Mouse (Mus musculus) forebrain, embryonic 13.5 days (tissue): ENCODE results near the gene Vsir. TPM values are rescaled to one million over a fixed set of nuclear protein-coding genes. Genes with fewer than 3 reads are reported as not detected.

Experiments
- ATAC-seq: fragments of 200-750 bp; cut with Nextera tagmentation; 2 replicates; pipeline ENCODE4 v1.8.0; 2017
- H3K27ac ChIP-seq: fragments of 300-500 bp; sonication (generic); 2 replicates; pipeline ENCODE4 v1.5.1; 2015; ENCODE audit warnings: inconsistent platforms, mild to moderate bottlenecking, moderate library complexity
- H3K27me3 ChIP-seq: fragments of 300-500 bp; sonication (generic); 2 replicates; pipeline ENCODE4 v1.6.1; 2015; ENCODE audit warnings: mild to moderate bottlenecking, inconsistent platforms
- H3K36me3 ChIP-seq: fragments of 300-500 bp; sonication (generic); 2 replicates; pipeline ENCODE4 v1.6.1; 2015; ENCODE audit warnings: mild to moderate bottlenecking, inconsistent platforms; ENCODE audit not compliant: poor library complexity, severe bottlenecking
- H3K4me1 ChIP-seq: fragments of 300-500 bp; sonication (generic); 2 replicates; pipeline ENCODE4 v1.6.1; 2015; ENCODE audit warnings: inconsistent platforms
- H3K4me2 ChIP-seq: fragments of 300-500 bp; sonication (generic); 2 replicates; pipeline ENCODE4 v1.6.1; 2015; ENCODE audit warnings: inconsistent platforms, mild to moderate bottlenecking, moderate library complexity
- H3K4me3 ChIP-seq: fragments of 300-500 bp; sonication (generic); 2 replicates; pipeline ENCODE4 v1.5.1; 2015; ENCODE audit warnings: mild to moderate bottlenecking, inconsistent platforms
- H3K9ac ChIP-seq: fragments of 300-500 bp; sonication (generic); 2 replicates; pipeline ENCODE4 v1.6.1; 2015; ENCODE audit warnings: mild to moderate bottlenecking, inconsistent platforms
- H3K9me3 ChIP-seq: fragments of 300-500 bp; sonication (generic); replicated peaks from 2 replicates; pipeline ENCODE4 v1.6.1; 2016; ENCODE audit warnings: inconsistent platforms
- WGBS: fragments of 180-500 bp; shearing (Covaris S2); methylation state at CpG from one replicate; pipeline ENCODE4 v1.1.7; 2015; 5-methylcytosine and 5-hydroxymethylcytosine counted together
- polyA plus RNA-seq: library from polyadenylated mRNA; unstranded; fragments of >200 nt; fragmentation: Nextera tagmentation; extraction: Ambion mirVana; gene quantifications from 2 replicates; pipeline ENCODE4 v1.2.1, GENCODE M21; 2015

Vsir gene
- 1.2 and 1.3 TPM in 2 replicates for polyA plus RNA-seq

DNA sequence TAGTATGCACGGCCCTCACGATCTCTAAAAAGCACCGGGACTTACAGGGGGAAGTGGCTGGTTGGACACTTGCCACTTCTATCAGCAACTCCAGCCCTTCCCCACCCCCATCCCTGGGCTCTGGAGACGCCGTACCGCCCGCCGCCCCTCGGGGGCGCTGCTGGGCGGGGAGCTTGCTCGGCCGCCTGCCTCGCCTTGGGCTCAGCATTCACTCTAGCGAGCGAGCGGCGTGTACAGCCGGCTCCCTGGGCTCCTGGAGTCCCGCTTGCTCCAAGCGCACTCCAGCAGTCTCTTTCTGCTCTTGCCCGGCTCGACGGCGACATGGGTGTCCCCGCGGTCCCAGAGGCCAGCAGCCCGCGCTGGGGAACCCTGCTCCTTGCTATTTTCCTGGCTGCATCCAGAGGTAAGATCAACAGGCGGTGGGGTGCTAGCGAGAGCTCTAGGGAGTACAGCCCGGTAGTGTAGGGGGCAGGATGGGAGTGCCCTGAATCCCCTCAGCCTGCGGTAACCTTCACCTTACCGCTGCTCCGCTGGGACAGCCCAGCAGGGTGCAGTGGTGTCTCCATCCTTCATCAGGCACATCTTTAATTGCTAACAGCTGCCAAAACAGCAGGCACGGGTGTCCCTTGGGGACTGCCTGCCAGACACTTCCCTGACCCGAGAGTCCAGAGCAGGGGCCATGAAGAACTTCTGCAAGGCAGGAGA is at the start of gene Vsir:
Gene Vsir (plus strand): TSS at position 151 of the 705 bp plus-strand sequence.
- H3K4me1 ChIP-seq: peaks cover 26% of the 10 kb centered on the region
- ATAC-seq: peak; percentile 42; the same call in 1 of the 2 replicates
- peak within 1 kb of the TSS; percentile 53 for H3K4me2 ChIP-seq
- no peaks in the 10 kb centered on the region for H3K9me3 ChIP-seq
- H3K27me3 ChIP-seq: peaks cover 23% of the 10 kb centered on the region
- H3K36me3 ChIP-seq: no peaks in the 10 kb centered on the region
- WGBS: under 1% methylated on average over 35 of the region's 37 CpGs
- no peak within 1 kb of the TSS for H3K27ac ChIP-seq
- peak within 1 kb of the TSS; percentile 26 for H3K4me3 ChIP-seq
- H3K9ac ChIP-seq: peak within 1 kb of the TSS; percentile 37; the same call in 1 of the 2 replicates

DNA sequence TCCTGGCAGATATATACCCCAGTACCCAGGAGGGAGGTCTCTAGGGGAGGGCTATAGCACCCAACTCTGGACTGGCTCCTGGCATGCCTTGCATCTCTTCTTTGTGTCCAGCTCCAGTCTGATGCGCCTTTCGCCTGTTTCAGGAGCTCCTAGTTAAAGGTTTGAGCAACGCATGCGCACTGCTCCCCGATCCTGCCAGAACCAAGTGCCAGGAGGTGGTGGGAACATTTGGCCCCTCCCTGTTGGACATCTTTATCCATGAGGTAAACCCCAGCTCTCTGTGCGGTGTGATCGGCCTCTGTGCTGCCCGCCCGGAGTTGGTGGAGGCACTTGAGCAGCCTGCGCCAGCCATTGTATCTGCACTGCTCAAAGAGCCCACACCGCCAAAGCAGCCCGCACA is 47.0 kb upstream of the Vsir start:
- no peak for ATAC-seq
- H3K27ac ChIP-seq: no peak overlapping the region
- no peak overlapping the region for H3K4me2 ChIP-seq
- H3K9me3 ChIP-seq: no peaks in the 10 kb centered on the region
- 94% methylated on average over 12 of the region's 12 CpGs for WGBS
- H3K27me3 ChIP-seq: no peaks in the 10 kb centered on the region
- no peak overlapping the region for H3K9ac ChIP-seq
- H3K4me3 ChIP-seq: no peak overlapping the region
- H3K36me3 ChIP-seq: peaks cover 86% of the 10 kb centered on the region
- no peaks in the 10 kb centered on the region for H3K4me1 ChIP-seq

DNA sequence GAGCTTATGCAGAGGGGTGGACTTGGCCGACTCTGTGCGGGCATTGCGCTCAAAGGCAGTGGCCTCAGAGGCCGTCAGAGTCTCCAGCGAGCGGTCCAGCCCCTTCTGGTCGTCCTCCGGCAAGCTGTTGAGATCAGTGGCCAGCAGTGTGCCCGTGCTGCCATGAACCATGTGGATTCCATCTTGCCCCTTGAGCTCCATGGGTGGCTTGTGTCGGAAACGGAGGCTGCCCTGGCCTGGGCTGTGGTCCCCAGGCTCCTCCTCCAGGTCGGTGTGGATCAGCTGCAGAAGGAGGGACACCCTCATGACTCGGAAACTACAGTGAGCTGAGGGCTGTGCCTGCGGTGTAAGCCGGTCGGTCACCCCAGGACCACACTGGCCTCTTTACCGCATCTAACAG is 43.2 kb upstream of the Vsir start:
- Histone ChIP-seq H3K9ac (no peak overlapping the region), H3K9me3 (no peaks in the 10 kb centered on the region; the same call in 1 of the 2 replicates), H3K4me1 (no peaks in the 10 kb centered on the region), H3K27me3 (no peaks in the 10 kb centered on the region), H3K4me3 (no peak overlapping the region), H3K4me2 (no peak overlapping the region), H3K27ac (no peak overlapping the region), H3K36me3 (peaks cover 52% of the 10 kb centered on the region)
- 86% methylated on average over 17 of the region's 17 CpGs for WGBS
- no peak for ATAC-seq

DNA sequence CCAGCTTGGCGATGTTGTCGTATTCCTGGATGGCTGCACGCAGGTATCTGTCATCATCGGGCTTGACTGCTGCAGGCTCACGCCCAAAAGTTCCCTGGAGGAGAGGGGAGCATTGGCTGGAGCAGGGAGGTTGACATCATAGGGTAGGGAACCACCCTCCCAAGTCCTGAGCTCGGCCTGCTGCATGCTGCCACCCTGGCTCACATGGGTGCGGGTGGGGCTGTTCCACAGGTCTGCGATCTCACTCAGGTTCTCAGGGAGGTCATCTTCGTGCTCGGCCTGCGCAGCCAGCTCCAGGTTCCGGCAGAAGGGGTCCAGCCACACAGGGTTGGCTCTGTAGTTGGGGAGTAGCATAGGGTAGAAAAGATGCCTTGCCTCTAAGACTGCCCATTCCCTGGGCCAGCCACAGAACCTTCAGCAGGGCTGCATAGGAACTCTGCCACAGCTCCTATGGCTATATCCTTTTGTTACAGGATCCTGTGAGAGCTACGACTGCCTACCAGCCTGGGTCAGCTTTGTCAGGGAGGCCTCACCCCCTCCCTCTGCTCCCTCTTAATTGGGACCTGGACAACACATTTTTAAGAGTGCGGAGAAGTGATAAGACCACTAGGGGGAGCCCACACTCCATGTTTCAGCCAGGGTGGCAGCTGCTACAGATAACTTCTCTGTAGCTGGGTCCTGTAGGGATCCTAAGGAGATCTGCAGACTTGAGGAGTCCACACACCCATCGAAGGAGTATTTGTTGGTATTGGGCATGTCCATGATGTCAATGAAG is 41.6 kb upstream of the Vsir start:
- no peaks in the 10 kb centered on the region; the same call in 1 of the 2 replicates for H3K9me3 ChIP-seq
- peak; percentile 86 for ATAC-seq
- no peak overlapping the region for H3K9ac ChIP-seq
- H3K4me3 ChIP-seq: no peak overlapping the region
- H3K36me3 ChIP-seq: peaks cover 36% of the 10 kb centered on the region
- WGBS: 62% methylated on average over 15 of the region's 15 CpGs
- no peak overlapping the region for H3K27ac ChIP-seq
- no peak overlapping the region for H3K4me2 ChIP-seq
- H3K27me3 ChIP-seq: no peaks in the 10 kb centered on the region
- H3K4me1 ChIP-seq: no peaks in the 10 kb centered on the region

DNA sequence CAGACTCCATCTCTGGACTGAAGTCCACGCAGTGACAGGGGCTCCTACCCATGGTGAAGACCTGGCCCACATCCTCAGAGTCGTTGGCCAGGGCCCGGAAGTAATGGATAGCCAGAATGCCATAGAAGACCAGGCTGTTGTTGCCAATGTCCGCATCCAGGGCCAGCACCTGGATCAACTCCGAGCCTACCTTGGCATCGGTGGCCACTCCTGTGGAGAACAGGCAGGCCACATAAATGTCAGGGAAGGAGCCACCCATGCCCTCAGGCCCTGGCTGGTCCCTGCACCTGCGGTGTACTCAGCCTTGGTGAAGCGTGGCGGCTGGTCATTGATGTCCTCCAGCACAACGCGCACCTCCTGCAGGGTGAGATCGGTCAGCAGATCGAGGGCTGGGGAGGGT is 36.0 kb upstream of the Vsir start:
- Histone ChIP-seq H3K27me3 (no peaks in the 10 kb centered on the region), H3K4me1 (no peaks in the 10 kb centered on the region), H3K27ac (no peak overlapping the region), H3K9me3 (no peaks in the 10 kb centered on the region; the same call in 1 of the 2 replicates), H3K4me2 (no peak overlapping the region), H3K9ac (no peak overlapping the region), H3K36me3 (no peaks in the 10 kb centered on the region), H3K4me3 (no peak overlapping the region)
- ATAC-seq: no peak
- 92% methylated on average over 13 of the region's 13 CpGs for WGBS

DNA sequence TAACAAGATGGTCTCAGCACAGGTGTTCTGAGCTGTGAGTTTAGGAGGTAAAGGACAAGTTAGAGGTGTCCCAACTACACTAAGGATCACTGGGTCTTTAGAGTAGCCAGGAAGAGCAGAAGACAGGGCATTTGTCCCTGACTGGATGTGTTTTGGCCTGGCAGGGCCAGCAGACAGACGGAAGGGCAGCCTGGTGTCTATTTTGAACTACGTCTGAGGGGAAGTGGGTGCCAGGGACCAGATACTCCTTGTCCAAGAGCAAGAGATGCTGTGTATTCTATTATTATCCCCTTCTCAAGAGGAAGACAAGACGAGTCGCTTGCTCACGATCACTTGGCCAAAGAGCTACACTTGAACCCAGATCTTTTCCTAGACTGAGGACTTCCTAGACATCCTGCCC is 33.0 kb upstream of the Vsir start:
- no peak overlapping the region for H3K4me2 ChIP-seq
- H3K4me1 ChIP-seq: no peaks in the 10 kb centered on the region
- H3K9me3 ChIP-seq: no peaks in the 10 kb centered on the region
- no peaks in the 10 kb centered on the region for H3K36me3 ChIP-seq
- H3K27ac ChIP-seq: no peak overlapping the region
- no peak for ATAC-seq
- no peaks in the 10 kb centered on the region for H3K27me3 ChIP-seq
- 95% methylated on average over 5 of the region's 5 CpGs for WGBS
- no peak overlapping the region for H3K9ac ChIP-seq
- no peak overlapping the region for H3K4me3 ChIP-seq

DNA sequence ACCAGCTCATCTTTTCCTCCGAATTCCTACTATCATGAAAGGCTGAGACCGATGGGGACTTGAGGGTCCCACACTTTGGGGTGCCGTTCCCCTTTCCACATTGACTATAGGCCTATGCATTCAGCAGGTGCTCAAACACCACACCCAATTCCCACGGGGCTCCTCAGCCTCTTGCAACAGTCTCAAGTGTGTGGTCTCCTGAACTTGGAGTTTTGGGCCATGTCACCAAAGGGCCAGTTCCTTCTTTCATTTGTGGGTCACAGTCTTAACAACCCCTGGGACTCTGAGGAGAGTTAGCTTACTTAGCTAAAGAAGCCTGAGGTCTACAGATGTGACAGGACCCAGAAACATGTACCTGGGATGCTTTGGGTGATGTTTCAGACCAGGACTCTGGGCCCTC is 30.5 kb upstream of the Vsir start:
- no peak overlapping the region for H3K27ac ChIP-seq
- no peak overlapping the region for H3K9ac ChIP-seq
- H3K4me1 ChIP-seq: no peaks in the 10 kb centered on the region
- no peaks in the 10 kb centered on the region for H3K36me3 ChIP-seq
- WGBS: 91% methylated on average over 4 of the region's 4 CpGs
- no peak for ATAC-seq
- H3K4me2 ChIP-seq: no peak overlapping the region
- H3K9me3 ChIP-seq: no peaks in the 10 kb centered on the region
- no peaks in the 10 kb centered on the region for H3K27me3 ChIP-seq
- no peak overlapping the region for H3K4me3 ChIP-seq

DNA sequence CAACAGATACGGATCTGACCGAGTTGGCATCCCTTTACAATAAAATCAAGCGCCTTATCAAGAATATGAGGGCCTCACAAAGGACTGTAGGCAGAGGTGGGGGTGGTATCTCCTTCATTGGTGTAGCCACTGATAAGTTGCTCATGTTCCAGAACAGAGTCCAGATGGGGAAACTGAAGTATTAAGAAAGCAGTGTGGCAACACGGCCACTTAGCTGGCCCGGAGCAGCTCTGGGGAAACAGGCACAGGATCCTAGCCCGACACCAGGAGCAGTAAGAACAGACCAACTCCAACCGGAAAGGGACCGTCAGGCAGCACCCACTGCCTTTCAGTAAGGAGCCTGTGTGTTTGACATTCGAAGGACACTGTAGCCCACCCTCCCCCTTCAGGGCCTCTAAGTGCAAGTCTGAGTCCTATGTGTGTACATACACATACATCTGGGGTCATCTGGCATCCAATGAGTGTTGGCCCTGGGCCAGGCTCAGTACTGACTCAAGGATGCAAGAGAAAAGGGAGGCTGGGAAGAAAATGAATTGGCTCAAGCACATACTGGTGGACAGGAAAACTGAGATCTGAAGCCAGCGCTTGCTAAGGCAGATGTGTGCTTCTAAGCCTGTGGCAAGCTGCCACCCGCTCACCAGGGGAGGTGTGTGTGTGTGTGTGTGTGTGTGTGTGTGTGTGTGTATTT is 17.5 kb upstream of the Vsir start:
- Histone ChIP-seq H3K4me2 (no peak overlapping the region), H3K9ac (no peak overlapping the region; the same call in 1 of the 2 replicates), H3K4me1 (peaks cover 6% of the 10 kb centered on the region; the same call in 1 of the 2 replicates), H3K27me3 (no peaks in the 10 kb centered on the region), H3K4me3 (no peak overlapping the region), H3K9me3 (no peaks in the 10 kb centered on the region), H3K36me3 (no peaks in the 10 kb centered on the region), H3K27ac (no peak overlapping the region)
- WGBS: 83% methylated on average over 11 of the region's 11 CpGs
- ATAC-seq: no peak

DNA sequence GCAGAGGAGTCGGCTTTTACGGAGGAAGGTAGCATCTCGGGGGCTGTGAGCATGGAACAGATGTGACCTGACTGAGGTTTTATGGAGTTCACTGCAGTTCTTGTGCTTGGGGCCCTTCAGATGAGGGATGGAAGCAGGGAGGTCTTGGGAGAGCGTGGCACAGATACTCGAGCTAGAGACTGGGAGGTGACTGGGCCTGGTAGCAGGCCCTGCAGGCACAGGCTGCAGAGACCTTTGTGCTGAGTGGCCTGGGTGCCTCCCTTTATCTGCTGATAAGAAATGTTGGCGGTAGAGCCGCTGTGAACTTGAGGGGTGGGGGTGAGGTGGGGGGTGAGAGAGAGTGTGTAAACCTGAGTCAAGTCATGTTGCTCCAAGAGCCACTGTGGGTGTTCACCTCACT is 12.1 kb upstream of the Vsir start:
- no peaks in the 10 kb centered on the region for H3K4me1 ChIP-seq
- H3K36me3 ChIP-seq: no peaks in the 10 kb centered on the region
- H3K27ac ChIP-seq: no peak overlapping the region
- no peaks in the 10 kb centered on the region for H3K27me3 ChIP-seq
- no peak for ATAC-seq
- no peak overlapping the region for H3K4me2 ChIP-seq
- H3K9me3 ChIP-seq: no peaks in the 10 kb centered on the region
- no peak overlapping the region for H3K9ac ChIP-seq
- WGBS: 84% methylated on average over 7 of the region's 7 CpGs
- H3K4me3 ChIP-seq: no peak overlapping the region

DNA sequence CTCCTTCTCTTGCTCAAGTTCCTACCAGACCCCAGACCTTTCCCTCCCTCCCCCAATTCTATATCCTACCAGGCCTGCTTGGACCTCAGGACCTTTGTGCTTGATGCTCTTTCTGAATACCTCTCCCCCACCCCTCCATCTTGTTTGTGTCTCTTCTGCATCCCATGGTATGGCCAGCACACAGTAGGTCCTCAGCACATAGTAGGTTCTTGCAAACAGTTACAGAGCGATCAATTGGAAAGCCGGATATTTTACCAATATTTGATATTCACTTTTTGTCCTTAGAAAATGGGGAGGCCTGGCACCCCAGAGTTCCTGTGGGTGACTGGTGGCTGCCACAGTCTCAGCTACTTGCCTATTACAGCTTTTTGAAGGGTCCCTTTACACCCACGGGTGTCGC is 11.6 kb upstream of the Vsir start:
- Histone ChIP-seq H3K27ac (no peak overlapping the region), H3K4me2 (no peak overlapping the region), H3K36me3 (no peaks in the 10 kb centered on the region), H3K4me1 (no peaks in the 10 kb centered on the region), H3K27me3 (no peaks in the 10 kb centered on the region), H3K9ac (no peak overlapping the region), H3K4me3 (no peak overlapping the region), H3K9me3 (no peaks in the 10 kb centered on the region)
- ATAC-seq: no peak
- WGBS: 94% methylated on average over 4 of the region's 4 CpGs

DNA sequence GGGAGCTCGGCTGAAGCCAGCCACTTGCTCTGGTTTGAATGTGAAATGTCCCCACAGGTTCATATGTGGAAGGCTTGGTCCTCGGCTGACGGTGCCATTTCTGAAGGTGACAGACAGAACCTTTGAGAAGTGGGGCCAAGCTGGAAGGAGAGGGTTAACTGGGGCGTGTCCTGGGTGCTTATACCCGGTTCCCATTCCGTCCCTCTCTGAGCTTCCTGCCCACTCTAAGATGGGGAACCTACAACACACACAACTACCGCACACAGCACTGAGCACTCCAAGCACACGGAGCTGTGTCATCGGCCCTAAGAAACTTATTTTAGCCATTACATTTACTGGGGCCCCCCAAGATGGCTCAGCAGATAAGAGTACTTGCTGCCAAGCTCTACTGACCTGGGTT is 5.1 kb upstream of the Vsir start:
- WGBS: 80% methylated on average over 9 of the region's 9 CpGs
- Histone ChIP-seq H3K9me3 (no peaks in the 10 kb centered on the region), H3K27ac (no peak overlapping the region), H3K4me3 (no peak overlapping the region), H3K4me1 (peaks cover 11% of the 10 kb centered on the region), H3K36me3 (no peaks in the 10 kb centered on the region), H3K27me3 (peaks cover 7% of the 10 kb centered on the region), H3K4me2 (no peak overlapping the region), H3K9ac (no peak overlapping the region)
- no peak for ATAC-seq

DNA sequence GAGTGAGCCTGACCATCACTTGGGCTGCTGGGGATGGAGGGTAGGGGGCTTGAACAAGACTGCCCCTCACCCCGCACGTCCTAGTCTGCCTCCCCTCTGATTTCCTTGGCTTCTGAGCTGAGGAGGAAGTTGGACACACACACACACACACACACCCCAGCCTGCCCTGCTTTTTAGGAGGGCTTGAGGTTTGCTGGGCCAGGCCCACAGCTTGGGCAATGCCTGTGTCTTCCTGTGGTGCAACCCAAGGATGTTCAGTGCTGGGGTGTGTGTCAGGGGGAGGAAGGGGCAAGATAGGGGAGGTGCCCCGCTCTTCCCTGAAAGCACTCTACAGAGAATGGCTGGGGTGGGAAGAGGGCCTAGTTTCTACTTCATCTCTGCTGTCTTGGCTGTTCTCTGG is 2.5 kb upstream of the Vsir start:
- H3K9me3 ChIP-seq: no peaks in the 10 kb centered on the region
- H3K4me2 ChIP-seq: no peak overlapping the region
- peaks cover 18% of the 10 kb centered on the region for H3K4me1 ChIP-seq
- no peak overlapping the region for H3K4me3 ChIP-seq
- ATAC-seq: no peak
- H3K27me3 ChIP-seq: peaks cover 23% of the 10 kb centered on the region
- H3K36me3 ChIP-seq: no peaks in the 10 kb centered on the region
- H3K9ac ChIP-seq: no peak overlapping the region
- WGBS: 88% methylated on average over 3 of the region's 3 CpGs
- H3K27ac ChIP-seq: no peak overlapping the region
